Comparison of ENCODE assay signal across 1 mouse cellular context in the genomic region with DNA sequence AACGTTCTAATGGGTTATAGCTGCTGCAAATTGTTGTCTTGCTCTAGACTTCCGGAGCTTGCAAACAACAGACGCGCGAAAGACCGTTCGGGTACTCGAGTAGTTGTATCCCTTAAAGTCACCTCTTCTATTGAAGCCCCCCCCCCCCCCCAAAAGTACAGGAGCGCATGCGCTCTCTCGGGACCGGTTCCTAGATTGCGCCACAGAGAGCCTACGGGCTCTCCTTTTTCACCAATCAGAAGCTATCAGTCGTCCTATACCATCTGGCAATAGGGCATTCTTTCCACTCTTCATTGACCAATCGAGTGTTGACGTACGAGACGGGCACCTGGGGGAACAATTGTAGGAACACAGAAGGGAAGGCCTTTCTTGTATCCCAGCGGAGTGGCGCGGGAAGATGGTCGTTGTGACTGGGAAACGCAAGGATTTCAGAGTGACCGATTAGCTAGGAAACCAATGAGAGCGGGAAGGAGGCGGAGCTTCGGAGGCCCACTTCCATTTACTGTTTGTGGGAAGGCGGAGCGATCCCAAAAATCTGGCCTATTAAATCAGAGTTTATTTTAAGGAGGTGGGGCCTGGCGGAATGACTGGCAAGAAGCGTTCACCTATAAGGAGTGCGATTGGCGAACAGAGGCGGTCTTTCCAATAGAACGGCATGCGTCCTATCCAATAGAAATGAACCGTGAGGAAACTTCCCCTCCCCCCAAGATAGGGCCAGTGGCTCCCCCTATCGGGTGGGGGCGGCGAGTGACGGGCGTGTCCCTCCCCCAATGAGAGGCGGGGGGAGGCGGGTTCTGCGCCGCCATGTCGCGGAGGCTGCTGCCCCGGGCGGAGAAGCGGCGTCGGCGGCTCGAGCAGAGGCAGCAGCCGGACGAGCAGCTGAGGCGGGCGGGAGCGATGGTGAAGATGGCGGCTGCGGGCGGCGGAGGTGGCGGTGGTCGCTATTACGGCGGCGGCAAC.
TF ChIP-seq lines count a peak whose summit lies in the region.

No protein-coding gene starts in this region.

TF ChIP-seq in C2C12, 6 proteins besides CTCF, POLR2A, EP300 and RAD21:
- TF ChIP-seq CEBPB (IDR thresholded peaks at IDR 0.05; ENCODE audit: low read depth) (peak; percentile 67), USF1 (IDR thresholded peaks at IDR 0.05; ENCODE audit: low read depth) (no peak)
